Mouse (Mus musculus) forebrain, embryonic 14.5 days (tissue): Measurements from ENCODE around the gene Pdc. TPM values are rescaled to one million over a fixed set of nuclear protein-coding genes. Genes with fewer than 3 reads are reported as not detected.
"Not testable (repeated sequence)": the region's sequence is repeated elsewhere in the genome, so short reads cannot be mapped to it uniquely, and the experiment has no call there.

Experiments
- ATAC-seq: fragments of 200-750 bp; cut with Nextera tagmentation; 2 replicates; pipeline ENCODE4 v1.8.0; 2017; ENCODE audit warnings: mild to moderate bottlenecking, moderate library complexity
- DNase-seq: peaks from one replicate; pipeline ENCODE4 v3.0.0-alpha.2; 2015; ENCODE audit warnings: low spot score
- H3K27ac ChIP-seq: fragments of 300-500 bp; sonication (generic); 2 replicates; pipeline ENCODE4 v1.5.1; 2014; ENCODE audit warnings: low read depth, mild to moderate bottlenecking, control low read depth, low read length, moderate library complexity
- H3K27me3 ChIP-seq: fragments of 300-500 bp; sonication (generic); replicated peaks from 2 replicates; pipeline ENCODE4 v1.6.1; 2014; ENCODE audit warnings: low read length, control low read depth, mixed read lengths; ENCODE audit not compliant: control insufficient read depth, insufficient read depth
- H3K36me3 ChIP-seq: fragments of 300-500 bp; sonication (generic); 2 replicates; pipeline ENCODE4 v1.6.1; 2014; ENCODE audit warnings: low read length, control low read depth; ENCODE audit not compliant: control insufficient read depth, insufficient read depth
- H3K4me1 ChIP-seq: fragments of 300-500 bp; sonication (generic); 2 replicates; pipeline ENCODE4 v1.6.1; 2014; ENCODE audit warnings: antibody characterized with exemption, low read length, control low read depth; ENCODE audit not compliant: control insufficient read depth, insufficient read depth
- H3K4me2 ChIP-seq: fragments of 300-500 bp; sonication (generic); 2 replicates; pipeline ENCODE4 v1.6.1; 2014; ENCODE audit warnings: mild to moderate bottlenecking, control low read depth, low read length
- H3K4me3 ChIP-seq: fragments of 300-500 bp; sonication (generic); 2 replicates; pipeline ENCODE4 v1.5.1; 2014; ENCODE audit warnings: low read depth, low read length, control low read depth
- H3K9ac ChIP-seq: fragments of 300-500 bp; sonication (generic); 2 replicates; pipeline ENCODE4 v1.6.1; 2014; ENCODE audit warnings: mild to moderate bottlenecking, low read length, control low read depth, moderate library complexity
- H3K9me3 ChIP-seq: fragments of 300-500 bp; sonication (generic); replicated peaks from 2 replicates; pipeline ENCODE4 v1.6.1; 2016; ENCODE audit warnings: low read length, control low read depth, mixed read lengths; ENCODE audit not compliant: control insufficient read depth
- WGBS: fragments of 180-500 bp; shearing (Covaris S2); extraction: QIAGEN DNeasy Blood & Tissue Kit; methylation state at CpG from one replicate; pipeline ENCODE4 v1.1.7; 2014; 5-methylcytosine and 5-hydroxymethylcytosine counted together
- polyA plus RNA-seq: library from polyadenylated mRNA; unstranded; fragments of >200 nt; fragmentation: Nextera tagmentation; extraction: Ambion mirVana; gene quantifications from 2 replicates; pipeline ENCODE4 v1.2.1, GENCODE M21; 2014

Gene Pdc
- polyA plus RNA-seq: not detected in 2 replicates

DNA sequence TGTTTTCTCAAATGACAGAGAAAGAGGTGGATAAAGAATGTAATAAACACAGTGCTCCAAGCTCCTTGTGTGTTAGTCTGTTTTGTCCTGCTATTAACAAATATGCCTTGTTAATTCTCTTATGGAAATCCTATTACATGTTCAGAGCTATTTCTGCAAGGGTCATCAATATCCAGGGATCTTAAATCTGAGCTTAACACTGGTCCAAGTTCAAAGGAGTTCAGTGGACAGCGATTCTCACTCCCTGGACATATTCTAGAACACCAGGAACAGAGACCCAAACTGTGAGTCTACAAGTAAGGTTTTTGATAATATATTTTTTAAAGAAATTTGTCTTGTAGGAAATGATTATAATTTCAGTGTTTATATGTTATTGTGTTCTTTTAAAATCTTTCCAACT, at the start of gene Pdc:
Pdc (plus strand) TSS at position 213 of the 400 bp plus-strand sequence.
- DNase-seq (no peak), ATAC-seq (no peak)
- H3K36me3 ChIP-seq: no peaks in the 10 kb centered on the region
- H3K4me2 ChIP-seq: no peak within 1 kb of the TSS
- H3K27ac ChIP-seq: no peak within 1 kb of the TSS
- no peaks in the 10 kb centered on the region for H3K4me1 ChIP-seq
- no peaks in the 10 kb centered on the region for H3K9me3 ChIP-seq
- no peak within 1 kb of the TSS for H3K9ac ChIP-seq
- WGBS: 91% methylated on average over 1 of the region's 1 CpGs
- no peak within 1 kb of the TSS for H3K4me3 ChIP-seq
- no peaks in the 10 kb centered on the region for H3K27me3 ChIP-seq

DNA sequence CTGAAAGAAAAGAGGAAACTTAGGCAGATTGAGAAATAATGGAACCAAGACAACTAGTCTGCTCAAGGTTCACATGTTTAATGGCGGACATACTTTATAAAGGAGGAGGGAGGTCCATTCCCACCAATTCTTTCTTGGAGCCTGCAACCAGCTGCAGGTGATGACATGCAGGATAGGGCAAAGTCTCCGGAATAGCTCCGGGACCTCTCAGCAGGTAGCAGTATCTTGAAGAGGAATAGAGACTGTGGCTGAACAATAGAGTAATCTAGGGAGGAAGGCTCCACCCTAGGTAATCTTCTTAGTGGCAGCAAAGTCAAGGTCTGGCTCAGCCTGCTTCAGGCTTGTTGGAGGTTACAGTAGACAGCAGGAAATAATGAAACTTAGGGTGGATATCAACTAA, 25.2 kb upstream of the Pdc start:
- WGBS: 79% methylated on average over 3 of the region's 3 CpGs
- H3K9ac ChIP-seq, H3K4me1 ChIP-seq, H3K27me3 ChIP-seq, H3K4me2 ChIP-seq, H3K9me3 ChIP-seq, DNase-seq, H3K4me3 ChIP-seq, H3K36me3 ChIP-seq, H3K27ac ChIP-seq, ATAC-seq: not testable (repeated sequence)

DNA sequence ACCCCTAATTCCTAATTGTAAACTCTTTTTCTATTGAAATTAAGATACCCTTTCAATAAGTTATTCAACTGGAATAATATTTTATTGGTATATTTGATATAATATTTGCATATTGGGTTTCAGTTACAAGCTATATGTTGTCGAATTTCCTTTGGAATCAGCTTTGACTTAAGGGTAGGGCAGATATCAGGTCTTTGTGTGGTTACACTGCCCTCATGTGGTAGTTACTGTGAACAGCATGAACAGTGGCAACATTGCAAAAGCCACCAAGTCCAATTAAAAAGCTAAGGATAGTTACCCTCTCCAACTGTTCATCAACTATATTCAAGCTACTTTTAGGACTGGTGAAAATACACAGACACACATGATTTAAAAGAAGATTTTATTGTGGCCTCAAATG, 11.6 kb upstream of the Pdc start:
- Histone ChIP-seq H3K4me1 (no peaks in the 10 kb centered on the region), H3K9me3 (no peaks in the 10 kb centered on the region), H3K4me2 (no peak overlapping the region), H3K27me3 (no peaks in the 10 kb centered on the region), H3K27ac (no peak overlapping the region), H3K4me3 (no peak overlapping the region), H3K36me3 (no peaks in the 10 kb centered on the region), H3K9ac (no peak overlapping the region)
- DNase-seq (peak; percentile 51), ATAC-seq (0 out of 2 replicates have a peak, but pooled peaks have one; percentile 61)
- WGBS: 46% methylated on average over 1 of the region's 1 CpGs

DNA sequence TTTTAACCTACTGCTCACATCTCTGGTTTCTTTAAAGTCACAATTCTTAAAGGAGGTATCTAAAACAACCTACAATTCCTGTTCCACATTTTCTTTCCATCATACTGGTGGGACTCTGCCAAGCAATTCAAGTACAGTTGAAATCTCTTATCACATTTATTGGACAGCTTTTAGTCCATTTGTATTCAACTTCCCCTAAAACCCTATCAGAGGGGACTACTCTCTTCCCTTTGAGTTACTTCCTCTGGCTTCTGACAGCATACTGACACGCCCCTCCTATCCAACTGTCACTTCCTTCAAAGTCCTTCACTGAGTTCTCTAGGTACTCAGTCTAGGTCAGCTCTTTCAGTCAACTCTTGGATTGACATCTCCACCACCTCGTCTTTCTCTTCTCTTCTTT, 15.9 kb downstream of the Pdc start:
- no peaks in the 10 kb centered on the region for H3K9me3 ChIP-seq
- no peak overlapping the region for H3K4me3 ChIP-seq
- 70% methylated on average over 2 of the region's 2 CpGs for WGBS
- no peak for ATAC-seq
- H3K4me1 ChIP-seq: no peaks in the 10 kb centered on the region
- H3K4me2 ChIP-seq: no peak overlapping the region
- H3K36me3 ChIP-seq: no peaks in the 10 kb centered on the region
- no peak for DNase-seq
- no peak overlapping the region for H3K9ac ChIP-seq
- no peaks in the 10 kb centered on the region for H3K27me3 ChIP-seq
- H3K27ac ChIP-seq: no peak overlapping the region

DNA sequence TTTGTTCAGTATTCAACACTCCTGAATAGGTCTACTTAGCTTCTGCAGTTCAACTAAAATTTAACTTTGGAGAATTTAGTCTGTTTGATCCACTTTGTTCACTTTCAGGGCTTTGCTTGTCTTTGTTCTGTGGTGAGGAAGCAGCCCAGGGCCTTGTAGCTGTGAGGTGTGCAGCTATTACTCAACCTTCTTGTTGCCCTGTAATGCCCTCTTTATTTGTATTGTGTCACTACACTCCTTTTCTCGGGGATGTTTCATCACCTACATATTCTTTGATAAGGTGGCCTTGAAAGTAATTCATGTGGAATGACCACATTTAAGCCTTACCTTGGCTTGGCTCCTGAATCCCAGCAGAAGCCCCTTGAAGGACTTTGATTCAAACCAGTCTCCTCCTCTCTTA, 41.6 kb downstream of the Pdc start:
- ATAC-seq (no peak), DNase-seq (no peak)
- Histone ChIP-seq H3K9ac (no peak overlapping the region), H3K27me3 (no peaks in the 10 kb centered on the region), H3K27ac (no peak overlapping the region), H3K4me1 (no peaks in the 10 kb centered on the region), H3K4me2 (no peak overlapping the region), H3K9me3 (no peaks in the 10 kb centered on the region), H3K36me3 (peaks cover 15% of the 10 kb centered on the region), H3K4me3 (no peak overlapping the region)
- 86% methylated on average over 1 of the region's 1 CpGs for WGBS

DNA sequence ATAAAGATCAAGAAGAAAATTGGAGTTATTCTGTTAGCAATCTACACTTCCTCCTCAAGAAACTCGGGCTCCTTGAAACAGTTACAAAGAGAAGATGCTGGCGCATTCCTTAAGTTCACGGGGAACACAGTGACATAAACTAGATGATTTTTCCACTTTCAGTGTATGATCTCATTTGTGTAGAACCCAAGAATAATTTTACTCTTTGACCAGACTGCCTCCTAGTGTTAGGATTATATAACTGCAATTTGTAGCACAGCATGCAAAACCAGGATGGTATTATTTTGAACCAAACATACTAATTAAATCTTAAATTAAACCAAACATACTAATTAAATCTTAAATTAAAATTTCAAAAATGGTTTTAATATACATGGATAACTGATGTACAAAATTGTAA, 53.7 kb downstream of the Pdc start:
- WGBS: 86% methylated on average over 3 of the region's 3 CpGs
- H3K27ac ChIP-seq: no peak overlapping the region

DNA sequence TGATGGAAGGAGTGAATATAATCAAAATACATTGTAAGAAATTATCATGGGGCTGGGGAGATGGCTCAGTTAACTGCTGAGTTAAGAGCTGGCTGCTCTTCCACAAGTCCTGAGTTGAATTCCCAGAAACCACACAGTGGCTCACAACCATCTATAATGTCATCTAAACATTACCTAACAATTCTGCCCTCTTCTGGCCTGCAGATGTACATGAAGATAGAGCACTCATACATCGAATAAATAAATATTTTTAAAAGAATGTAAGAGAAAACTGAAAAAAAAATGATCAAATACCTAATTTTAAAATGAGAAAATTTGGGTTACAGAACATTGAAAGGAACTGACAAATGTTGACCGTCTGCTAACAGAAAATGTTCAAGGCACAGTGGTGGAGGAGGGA, 55.0 kb downstream of the Pdc start:
- Histone ChIP-seq H3K27ac (no peak overlapping the region), H3K4me2 (no peak overlapping the region), H3K4me1 (no peaks in the 10 kb centered on the region), H3K9me3 (no peaks in the 10 kb centered on the region), H3K36me3 (peaks cover 21% of the 10 kb centered on the region; the same call in 1 of the 2 replicates), H3K4me3 (no peak overlapping the region), H3K27me3 (no peaks in the 10 kb centered on the region), H3K9ac (no peak overlapping the region)
- DNase-seq: no peak
- no peak for ATAC-seq
- 85% methylated on average over 2 of the region's 2 CpGs for WGBS

More for the DNA sequence above, 53.7 kb downstream of the Pdc start:
- no peak overlapping the region for H3K4me3 ChIP-seq
- H3K4me1 ChIP-seq: no peaks in the 10 kb centered on the region
- peaks cover 15% of the 10 kb centered on the region; the same call in 1 of the 2 replicates for H3K36me3 ChIP-seq
- no peak overlapping the region for H3K4me2 ChIP-seq
- no peaks in the 10 kb centered on the region for H3K9me3 ChIP-seq
- ATAC-seq (no peak), DNase-seq (peak; percentile 40)
- no peak overlapping the region for H3K9ac ChIP-seq
- H3K27me3 ChIP-seq: no peaks in the 10 kb centered on the region

Other genes starting within 250 kb of the Pdc start
- gene Ptgs2, start 219.4 kb upstream of the Pdc start, polyA plus RNA-seq: not detected in 2 replicates
- 108 and 128 TPM in 2 replicates for gene Tpr, start 73.4 kb downstream of the Pdc start, polyA plus RNA-seq
- gene Odr4, start 73.7 kb downstream of the Pdc start, polyA plus RNA-seq: 41.1 and 43.2 TPM in 2 replicates
- 0.37 and 0.63 TPM in 2 replicates for gene Prg4, start 146.7 kb downstream of the Pdc start, polyA plus RNA-seq